Mouse (Mus musculus) lung, embryonic 14.5 days (tissue): ENCODE measurements around the gene Rap1gap2. TPM values are rescaled to one million over a fixed set of nuclear protein-coding genes. Genes with fewer than 3 reads are reported as not detected.

Experiments used
- ATAC-seq: fragments of 200-750 bp; cut with Nextera tagmentation; 2 replicates; pipeline ENCODE4 v1.8.0; 2017; ENCODE audit warnings: mild to moderate bottlenecking, moderate TSS enrichment, moderate library complexity; ENCODE audit not compliant: insufficient read depth
- DNase-seq: peaks from one replicate; pipeline ENCODE4 v3.0.0-alpha.2; 2015
- H3K27ac ChIP-seq: fragments of 300-500 bp; sonication (generic); 2 replicates; pipeline ENCODE4 v1.5.1; 2014; ENCODE audit warnings: low read depth, mild to moderate bottlenecking, moderate library complexity
- H3K27me3 ChIP-seq: fragments of 300-500 bp; sonication (generic); 2 replicates; pipeline ENCODE4 v1.6.1; 2014; ENCODE audit warnings: low read length, control low read depth; ENCODE audit not compliant: insufficient read depth
- H3K36me3 ChIP-seq: fragments of 300-500 bp; sonication (generic); 2 replicates; pipeline ENCODE4 v1.6.1; 2014; ENCODE audit warnings: control low read depth; ENCODE audit not compliant: insufficient read depth
- H3K4me1 ChIP-seq: fragments of 300-500 bp; sonication (generic); 2 replicates; pipeline ENCODE4 v1.6.1; 2014; ENCODE audit warnings: antibody characterized with exemption, control low read depth; ENCODE audit not compliant: insufficient read depth
- H3K4me2 ChIP-seq: fragments of 300-500 bp; sonication (generic); 2 replicates; pipeline ENCODE4 v1.6.1; 2014; ENCODE audit warnings: mild to moderate bottlenecking
- H3K4me3 ChIP-seq: fragments of 300-500 bp; sonication (generic); 2 replicates; pipeline ENCODE4 v1.5.1; 2014; ENCODE audit warnings: low read depth, low read length
- H3K9ac ChIP-seq: fragments of 300-500 bp; sonication (generic); 2 replicates; pipeline ENCODE4 v1.6.1; 2014
- H3K9me3 ChIP-seq: fragments of 300-500 bp; sonication (generic); 2 replicates; pipeline ENCODE4 v1.6.1; 2016; ENCODE audit warnings: low read depth, low read length, control low read depth
- CTCF ChIP-seq: IDR thresholded peaks from 2 replicates; pipeline ENCODE4 v1.5.1; 2016; ENCODE audit warnings: antibody characterized with exemption, low read depth
- WGBS: fragments of 180-500 bp; shearing (Covaris S2); extraction: QIAGEN DNeasy Blood & Tissue Kit; methylation state at CpG from one replicate; pipeline ENCODE4 v1.1.7; 2014; 5-methylcytosine and 5-hydroxymethylcytosine counted together
- polyA plus RNA-seq: library from polyadenylated mRNA; unstranded; fragments of >200 nt; fragmentation: Nextera tagmentation; extraction: Ambion mirVana; gene quantifications from 2 replicates; pipeline ENCODE4 v1.2.1, GENCODE M21; 2014

Gene Rap1gap2
- polyA plus RNA-seq, 1 experiment from 2014 or later = 2.6 TPM

DNA sequence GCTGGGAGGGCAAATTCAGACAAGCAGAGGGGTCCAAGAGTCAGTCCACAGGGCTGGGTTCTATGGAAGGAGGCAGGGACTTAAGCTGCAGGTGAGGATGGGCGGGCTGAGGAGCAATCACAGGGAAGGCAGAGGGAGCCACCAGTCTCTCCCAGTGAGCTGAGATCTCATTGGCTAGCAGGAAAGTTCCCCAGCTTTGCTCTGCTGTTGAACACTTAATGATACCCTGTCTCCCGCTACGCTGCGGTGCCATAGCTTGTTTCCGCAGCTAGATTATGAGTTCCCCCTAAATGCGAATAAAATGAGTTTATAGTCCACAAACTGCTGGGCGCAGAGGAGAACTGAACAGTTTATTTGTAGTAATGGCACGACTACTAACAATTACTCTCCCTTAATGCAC is 170.6 kb downstream of the Rap1gap2 start:
- no peak for TF ChIP-seq CTCF
- 70% methylated on average over 8 of the region's 8 CpGs for WGBS
- H3K4me1 ChIP-seq = no peaks in the 10 kb centered on the region
- H3K27me3 ChIP-seq = no peaks in the 10 kb centered on the region
- H3K27ac ChIP-seq = no peak overlapping the region
- ATAC-seq (no peak), DNase-seq (no peak)
- H3K9me3 ChIP-seq = peaks cover 3% of the 10 kb centered on the region; the same call in 1 of the 2 replicates
- H3K4me3 ChIP-seq = no peak overlapping the region
- no peaks in the 10 kb centered on the region for H3K36me3 ChIP-seq
- H3K4me2 ChIP-seq = no peak overlapping the region
- no peak overlapping the region for H3K9ac ChIP-seq

GRCm38 (mm10) chr11:74439202-74439601 is 171.5 kb downstream of the Rap1gap2 start:
- no peak overlapping the region for H3K27ac ChIP-seq
- H3K9ac ChIP-seq = no peak overlapping the region
- DNase-seq (no peak), ATAC-seq (no peak)
- no peak overlapping the region for H3K4me3 ChIP-seq
- no peaks in the 10 kb centered on the region for H3K27me3 ChIP-seq
- H3K4me1 ChIP-seq = no peaks in the 10 kb centered on the region
- WGBS = 20% methylated on average over 6 of the region's 6 CpGs
- H3K36me3 ChIP-seq = no peaks in the 10 kb centered on the region
- no peaks in the 10 kb centered on the region for H3K9me3 ChIP-seq
- no peak for TF ChIP-seq CTCF
- no peak overlapping the region for H3K4me2 ChIP-seq

DNA sequence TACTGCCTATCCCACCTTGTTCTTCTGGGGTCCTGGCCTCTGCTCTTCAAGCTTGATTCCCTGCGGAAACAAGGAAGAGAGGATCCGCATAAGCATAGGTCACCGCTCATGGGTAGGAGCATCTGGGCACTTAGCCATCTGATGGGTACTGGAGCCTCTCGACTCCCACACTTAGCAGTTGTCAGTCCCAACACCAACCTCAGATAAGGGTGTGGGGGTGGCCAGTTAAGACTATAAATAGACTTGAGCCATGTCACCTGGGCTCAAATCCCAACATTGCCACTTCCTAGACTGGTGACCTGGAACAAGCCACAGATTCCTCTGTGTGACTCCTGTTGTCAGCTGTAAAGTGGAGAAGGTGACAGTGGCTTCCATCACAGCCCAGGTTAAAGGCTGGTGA is 172.5 kb downstream of the Rap1gap2 start:
- Histone ChIP-seq H3K9me3 (no peaks in the 10 kb centered on the region), H3K36me3 (no peaks in the 10 kb centered on the region), H3K4me3 (no peak overlapping the region), H3K27me3 (no peaks in the 10 kb centered on the region), H3K4me2 (no peak overlapping the region), H3K9ac (no peak overlapping the region), H3K4me1 (no peaks in the 10 kb centered on the region), H3K27ac (no peak overlapping the region)
- WGBS = 78% methylated on average over 4 of the region's 4 CpGs
- TF ChIP-seq CTCF = no peak
- DNase-seq = no peak
- no peak for ATAC-seq

GRCm38 (mm10) chr11:74435366-74435765 is 175.3 kb downstream of the Rap1gap2 start:
- Histone ChIP-seq H3K4me1 (no peaks in the 10 kb centered on the region), H3K9me3 (no peaks in the 10 kb centered on the region), H3K36me3 (no peaks in the 10 kb centered on the region), H3K4me3 (no peak overlapping the region), H3K4me2 (no peak overlapping the region), H3K9ac (no peak overlapping the region), H3K27ac (no peak overlapping the region), H3K27me3 (no peaks in the 10 kb centered on the region)
- ATAC-seq (no peak), DNase-seq (no peak)
- 81% methylated on average over 2 of the region's 2 CpGs for WGBS
- TF ChIP-seq CTCF = no peak

- 77% methylated on average over 4 of the region's 4 CpGs for WGBS
- DNase-seq (no peak), ATAC-seq (no peak)
- Histone ChIP-seq H3K4me2 (no peak overlapping the region), H3K9ac (no peak overlapping the region), H3K27me3 (no peaks in the 10 kb centered on the region), H3K4me3 (no peak overlapping the region), H3K9me3 (no peaks in the 10 kb centered on the region), H3K4me1 (no peaks in the 10 kb centered on the region), H3K27ac (no peak overlapping the region), H3K36me3 (no peaks in the 10 kb centered on the region)
- no peak for TF ChIP-seq CTCF
Observed at GRCm38 (mm10) chr11:74433000-74433399, 177.7 kb downstream of the Rap1gap2 start.

- no peaks in the 10 kb centered on the region for H3K4me1 ChIP-seq
- WGBS = 58% methylated on average over 11 of the region's 11 CpGs
- no peak for TF ChIP-seq CTCF
Observed at GRCm38 (mm10) chr11:74429798-74430529, 180.8 kb downstream of the Rap1gap2 start.

GRCm38 (mm10) chr11:74426306-74426705 is 184.4 kb downstream of the Rap1gap2 start:
- no peaks in the 10 kb centered on the region for H3K27me3 ChIP-seq
- H3K4me1 ChIP-seq = no peaks in the 10 kb centered on the region
- DNase-seq = no peak
- no peak overlapping the region for H3K9ac ChIP-seq
- no peak overlapping the region for H3K27ac ChIP-seq
- no peaks in the 10 kb centered on the region for H3K36me3 ChIP-seq
- no peak for ATAC-seq
- WGBS = 83% methylated on average over 5 of the region's 5 CpGs
- no peak overlapping the region for H3K4me2 ChIP-seq
- no peak overlapping the region for H3K4me3 ChIP-seq
- no peak for TF ChIP-seq CTCF
- H3K9me3 ChIP-seq = no peaks in the 10 kb centered on the region

More at GRCm38 (mm10) chr11:74429798-74430529, 180.8 kb downstream of the Rap1gap2 start:
- H3K9ac ChIP-seq = no peak overlapping the region
- H3K36me3 ChIP-seq = no peaks in the 10 kb centered on the region
- DNase-seq (no peak), ATAC-seq (no peak)
- no peaks in the 10 kb centered on the region for H3K9me3 ChIP-seq
- no peak overlapping the region for H3K4me2 ChIP-seq
- H3K27me3 ChIP-seq = no peaks in the 10 kb centered on the region
- H3K4me3 ChIP-seq = no peak overlapping the region
- no peak overlapping the region for H3K27ac ChIP-seq

DNA sequence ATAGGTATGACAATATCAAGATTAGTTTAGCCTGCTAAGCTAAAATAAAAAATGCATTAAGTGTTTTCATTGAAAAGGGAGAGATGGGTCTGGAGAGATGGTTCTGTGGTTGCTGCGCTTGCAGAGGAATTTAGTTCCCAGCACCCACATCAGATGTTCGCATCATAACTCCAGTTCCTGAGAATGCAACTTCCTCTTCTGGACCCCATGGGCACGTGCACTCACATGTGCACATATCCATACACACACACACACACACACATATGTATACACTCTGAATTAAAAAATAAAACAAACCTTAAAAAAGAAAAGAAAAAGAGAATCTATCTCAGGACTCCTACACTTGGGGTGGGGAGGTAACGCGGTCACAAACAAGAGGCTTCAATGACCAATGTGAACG is 188.7 kb downstream of the Rap1gap2 start:
- no peak overlapping the region for H3K9ac ChIP-seq
- ATAC-seq = no peak
- H3K36me3 ChIP-seq = no peaks in the 10 kb centered on the region
- no peak overlapping the region for H3K4me2 ChIP-seq
- H3K27me3 ChIP-seq = no peaks in the 10 kb centered on the region
- no peak overlapping the region for H3K4me3 ChIP-seq
- H3K27ac ChIP-seq = no peak overlapping the region
- H3K4me1 ChIP-seq = no peaks in the 10 kb centered on the region
- TF ChIP-seq CTCF = no peak
- 83% methylated on average over 6 of the region's 6 CpGs for WGBS
- no peak for DNase-seq
- no peaks in the 10 kb centered on the region for H3K9me3 ChIP-seq
